Mouse (Mus musculus) heart, postnatal 0 days (tissue): Measurements from ENCODE around the gene Slbp.

Experiments used
- CTCF ChIP-seq: IDR thresholded peaks from 2 replicates; pipeline ENCODE4 v1.5.1; 2016; ENCODE audit warnings: antibody characterized with exemption, control low read depth, low read depth
- EP300 ChIP-seq: IDR thresholded peaks from 2 replicates; pipeline ENCODE4 v1.6.1; 2016; ENCODE audit warnings: antibody characterized with exemption, low read depth

DNA sequence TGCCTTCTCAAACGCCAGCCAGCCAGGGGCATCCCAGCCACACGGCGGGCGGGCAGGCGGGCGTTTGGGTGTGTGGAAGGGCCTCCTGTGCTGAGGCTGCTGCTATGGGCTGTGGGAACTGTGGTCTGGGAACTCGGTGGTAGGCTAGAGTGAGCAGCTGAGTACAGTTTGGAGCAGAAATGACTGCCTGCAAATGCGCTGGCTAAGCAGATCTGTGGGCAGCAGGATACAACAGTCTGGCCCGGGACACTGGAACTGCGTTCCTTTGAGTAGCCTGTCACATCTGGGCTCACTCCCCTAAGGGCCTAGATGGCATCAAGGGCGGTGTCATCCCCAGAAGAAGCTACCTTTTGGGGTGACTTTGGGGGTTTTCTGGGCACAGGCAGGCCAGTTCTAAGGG, 49.5 kb upstream of the Slbp start:
- TF ChIP-seq CTCF (no peak), EP300 (no peak)
